Mouse (Mus musculus): ENCODE measurements around the gene Ireb2. TPM values are rescaled to one million over a fixed set of nuclear protein-coding genes. Genes with fewer than 3 reads are reported as not detected.

The Ireb2 gene
- polyA plus RNA-seq, 1 experiment from 2014 or later, result 31.8 TPM

DNA sequence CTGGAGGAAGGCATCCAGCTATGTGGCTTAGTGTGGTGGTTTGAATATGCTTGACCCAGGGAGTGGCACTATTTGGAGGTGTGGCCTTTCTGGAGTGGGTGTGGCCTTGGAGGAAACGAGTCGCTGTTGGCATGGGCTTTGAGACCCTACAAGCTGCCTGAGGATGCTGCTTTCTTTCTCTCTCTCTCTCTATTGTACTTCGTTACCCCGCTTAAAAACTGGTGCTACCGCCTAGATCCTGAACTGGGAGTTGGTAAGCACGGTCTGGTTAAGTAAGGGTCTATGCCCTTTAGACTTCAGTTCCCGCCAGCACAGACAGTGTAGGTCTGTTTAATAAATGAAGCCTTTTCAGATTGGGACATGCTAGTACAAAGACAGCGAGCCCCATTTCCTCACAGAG, 52.8 kb downstream of the Ireb2 start:
- no peak for ATAC-seq (ENCODE audit: low FRiP score)

DNA sequence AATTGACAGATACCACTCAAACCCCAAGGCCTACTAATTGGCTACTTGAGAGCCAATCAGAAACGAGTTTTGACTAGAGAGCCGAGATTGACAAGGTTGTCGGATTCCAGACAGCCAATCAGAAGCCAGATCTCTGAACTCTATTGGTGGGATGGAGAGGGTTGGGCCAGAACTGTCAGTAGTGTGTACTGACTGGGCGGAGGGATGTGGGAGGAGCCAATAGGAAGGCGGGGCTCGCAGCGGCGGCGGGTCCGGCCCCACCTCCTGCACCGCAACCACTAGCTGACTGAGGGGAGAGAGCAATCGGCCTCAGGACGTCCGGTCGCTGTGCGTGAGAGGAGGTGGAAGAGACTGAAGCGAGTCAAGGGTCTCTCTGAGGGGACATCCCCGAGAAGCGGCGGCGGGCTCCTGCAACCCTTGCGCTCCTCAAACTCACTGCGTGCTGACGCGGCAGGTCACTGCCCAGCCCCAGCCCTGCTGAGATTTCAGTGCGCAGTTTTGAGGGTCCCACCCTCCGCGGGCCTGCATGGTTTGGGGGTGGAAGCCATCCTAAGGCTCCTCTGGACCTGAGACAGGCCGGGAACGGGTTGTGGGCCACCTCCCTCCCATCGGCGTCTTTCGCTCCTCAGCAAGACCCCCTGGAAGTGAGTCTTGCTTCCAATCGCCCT, 53.6 kb downstream of the Ireb2 start, which contains the start of gene Hykk:
Gene Hykk (plus strand): TSS at position 274 of the 668 bp plus-strand sequence.
- no peaks in the 10 kb centered on the region for H3K9me3 ChIP-seq (replicated peaks)
- H3K4me1 ChIP-seq, result peaks cover 9% of the 10 kb centered on the region
- no peaks in the 10 kb centered on the region for H3K27me3 ChIP-seq (replicated peaks)
- H3K4me3 ChIP-seq (replicated peaks), result peak within 1 kb of the TSS; percentile 74
- peak; percentile 100 for ATAC-seq (ENCODE audit: low FRiP score)
- peaks cover 2% of the 10 kb centered on the region for H3K36me3 ChIP-seq
- peak within 1 kb of the TSS; percentile 67 for H3K9ac ChIP-seq (replicated peaks)
- under 1% methylated on average over 34 of the region's 34 CpGs for WGBS
- H3K4me2 ChIP-seq, result peak within 1 kb of the TSS; percentile 93
- H3K27ac ChIP-seq (replicated peaks), result peak within 1 kb of the TSS; percentile 60

More for the DNA sequence above, 52.8 kb downstream of the Ireb2 start:
- Histone ChIP-seq H3K4me2 (peak overlapping the region; percentile 93), H3K27ac (replicated peaks) (no peak overlapping the region), H3K9ac (replicated peaks) (no peak overlapping the region), H3K27me3 (replicated peaks) (no peaks in the 10 kb centered on the region), H3K9me3 (replicated peaks) (no peaks in the 10 kb centered on the region), H3K4me1 (peaks cover 9% of the 10 kb centered on the region), H3K4me3 (replicated peaks) (peak overlapping the region; percentile 74), H3K36me3 (peaks cover 6% of the 10 kb centered on the region; the same call in 1 of the 2 replicates)
- 77% methylated on average over 8 of the region's 8 CpGs for WGBS

DNA sequence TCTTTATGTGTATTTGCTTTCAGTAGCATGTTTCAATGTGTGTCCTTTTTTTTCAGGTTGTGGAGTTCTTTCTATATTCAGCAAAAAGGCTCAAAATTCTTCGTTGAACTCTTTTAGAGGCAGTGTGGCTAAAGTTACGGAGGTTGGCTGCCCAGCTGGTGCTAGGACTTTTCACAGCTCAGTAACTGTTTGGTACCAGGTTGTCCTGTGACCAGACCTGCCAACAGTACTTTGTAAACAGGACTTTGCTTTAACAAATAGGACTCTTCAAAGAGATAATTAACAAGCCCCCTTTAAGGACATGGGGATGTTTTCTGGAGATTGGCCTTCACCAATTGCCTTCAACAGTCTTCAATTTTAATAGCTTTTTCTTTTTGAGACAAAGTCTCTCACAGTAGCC, 54.6 kb downstream of the Ireb2 start:
- H3K9me3 ChIP-seq (replicated peaks), result no peaks in the 10 kb centered on the region
- no peak overlapping the region for H3K9ac ChIP-seq (replicated peaks)
- peaks cover 9% of the 10 kb centered on the region for H3K4me1 ChIP-seq
- no peak overlapping the region for H3K4me3 ChIP-seq (replicated peaks)
- WGBS, result 82% methylated on average over 2 of the region's 2 CpGs
- no peak overlapping the region for H3K27ac ChIP-seq (replicated peaks)
- peaks cover 7% of the 10 kb centered on the region for H3K36me3 ChIP-seq
- ATAC-seq (ENCODE audit: low FRiP score), result no peak
- H3K4me2 ChIP-seq, result no peak overlapping the region
- no peaks in the 10 kb centered on the region for H3K27me3 ChIP-seq (replicated peaks)

DNA sequence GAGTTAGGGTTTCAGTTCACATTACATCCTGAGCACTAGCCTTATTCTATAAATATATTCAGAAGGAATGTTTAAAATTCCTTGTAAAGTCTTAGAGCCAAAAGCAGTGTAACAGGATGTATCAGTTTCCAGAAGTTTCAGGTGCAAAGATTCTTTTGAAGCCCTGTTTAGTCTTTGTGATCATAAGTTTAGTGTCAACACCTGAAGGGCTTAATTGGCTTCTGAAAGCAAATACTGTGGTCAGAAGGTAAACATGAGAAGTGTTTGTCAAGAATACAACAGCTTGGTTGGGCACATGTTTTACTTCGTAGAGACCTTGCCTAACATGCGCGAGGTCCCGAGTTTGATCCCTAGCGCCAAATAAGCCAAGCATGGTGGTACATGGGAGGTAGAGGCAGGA, 55.2 kb downstream of the Ireb2 start:
- H3K4me3 ChIP-seq (replicated peaks), result no peak overlapping the region
- H3K27me3 ChIP-seq (replicated peaks), result no peaks in the 10 kb centered on the region
- no peak overlapping the region for H3K9ac ChIP-seq (replicated peaks)
- no peaks in the 10 kb centered on the region for H3K9me3 ChIP-seq (replicated peaks)
- no peak for ATAC-seq (ENCODE audit: low FRiP score)
- peaks cover 7% of the 10 kb centered on the region for H3K36me3 ChIP-seq
- H3K4me1 ChIP-seq, result peaks cover 9% of the 10 kb centered on the region
- H3K27ac ChIP-seq (replicated peaks), result no peak overlapping the region
- 95% methylated on average over 5 of the region's 5 CpGs for WGBS
- H3K4me2 ChIP-seq, result no peak overlapping the region

DNA sequence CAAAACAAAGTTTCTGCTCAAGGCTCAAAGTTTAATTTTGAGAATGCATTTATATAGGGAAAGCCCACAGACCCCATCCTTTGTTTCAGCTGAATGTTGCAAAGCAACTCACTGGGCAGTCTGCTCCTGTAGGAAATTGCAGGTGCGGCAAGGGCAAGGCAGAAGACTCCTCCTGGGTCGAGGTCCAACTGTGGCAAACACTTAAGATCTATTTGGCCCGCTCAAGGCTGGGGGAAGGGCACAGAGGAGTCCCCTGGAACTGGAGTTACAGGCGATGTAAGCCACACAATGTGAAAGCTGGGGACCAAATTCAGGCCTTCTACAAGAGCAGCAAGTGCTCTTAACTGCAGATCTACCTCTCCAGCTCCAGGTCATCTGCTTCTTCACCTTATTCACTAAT, 56.4 kb downstream of the Ireb2 start:
- Histone ChIP-seq H3K4me2 (no peak overlapping the region), H3K36me3 (peaks cover 7% of the 10 kb centered on the region), H3K9me3 (replicated peaks) (no peaks in the 10 kb centered on the region), H3K4me3 (replicated peaks) (no peak overlapping the region), H3K27me3 (replicated peaks) (no peaks in the 10 kb centered on the region), H3K27ac (replicated peaks) (no peak overlapping the region), H3K9ac (replicated peaks) (no peak overlapping the region), H3K4me1 (peaks cover 9% of the 10 kb centered on the region)
- WGBS, result 62% methylated on average over 4 of the region's 4 CpGs
- ATAC-seq (ENCODE audit: low FRiP score), result no peak

DNA sequence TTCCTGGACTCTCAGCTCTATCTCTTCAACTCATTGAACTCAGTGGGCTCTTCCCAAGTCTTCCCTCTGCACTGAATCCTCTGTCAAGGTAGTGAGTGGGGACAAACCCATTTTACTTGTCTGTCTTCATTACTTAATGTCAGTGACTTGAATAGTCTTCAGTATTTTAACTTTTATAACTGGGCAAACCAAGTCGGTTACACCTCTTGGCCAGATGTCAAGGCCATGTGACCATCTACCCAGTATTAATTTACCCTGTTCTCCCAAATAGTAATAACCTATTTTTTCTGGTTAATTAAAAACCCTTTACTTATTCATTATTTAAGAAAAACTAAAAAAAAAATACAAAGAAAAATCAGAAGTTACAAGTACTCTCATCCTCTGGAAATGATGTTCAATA, 67.2 kb downstream of the Ireb2 start:
- H3K27me3 ChIP-seq (replicated peaks), result no peaks in the 10 kb centered on the region
- no peaks in the 10 kb centered on the region for H3K36me3 ChIP-seq
- WGBS, result 92% methylated on average over 1 of the region's 1 CpGs
- no peaks in the 10 kb centered on the region for H3K9me3 ChIP-seq (replicated peaks)
- H3K9ac ChIP-seq (replicated peaks), result no peak overlapping the region
- no peak overlapping the region for H3K27ac ChIP-seq (replicated peaks)
- ATAC-seq (ENCODE audit: low FRiP score), result no peak
- no peaks in the 10 kb centered on the region for H3K4me1 ChIP-seq
- no peak overlapping the region for H3K4me2 ChIP-seq
- H3K4me3 ChIP-seq (replicated peaks), result no peak overlapping the region

DNA sequence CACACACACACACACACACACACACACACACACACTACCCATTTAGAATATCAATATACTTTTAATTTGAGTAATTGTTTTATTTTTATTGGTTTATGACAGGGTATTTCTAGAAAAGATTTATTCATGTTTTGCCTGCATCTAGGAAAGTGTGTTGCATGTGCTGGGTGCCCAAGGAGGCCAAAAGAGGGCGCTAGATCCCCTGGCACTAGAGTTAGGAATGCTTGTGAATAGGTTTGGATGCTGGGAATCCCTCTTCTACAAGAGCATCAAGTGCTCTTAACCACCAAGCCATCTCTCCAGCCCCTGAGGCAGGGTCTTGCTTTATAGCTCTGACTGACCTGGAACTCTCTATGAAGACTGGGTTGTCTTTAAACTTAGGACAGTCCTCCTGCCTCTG, 68.2 kb downstream of the Ireb2 start:
- Histone ChIP-seq H3K9me3 (replicated peaks) (no peaks in the 10 kb centered on the region), H3K4me3 (replicated peaks) (no peak overlapping the region), H3K4me1 (no peaks in the 10 kb centered on the region), H3K27me3 (replicated peaks) (no peaks in the 10 kb centered on the region), H3K36me3 (no peaks in the 10 kb centered on the region), H3K9ac (replicated peaks) (no peak overlapping the region), H3K4me2 (no peak overlapping the region), H3K27ac (replicated peaks) (no peak overlapping the region)
- no peak for ATAC-seq (ENCODE audit: low FRiP score)
- WGBS, result 17% methylated on average over 1 of the region's 1 CpGs

DNA sequence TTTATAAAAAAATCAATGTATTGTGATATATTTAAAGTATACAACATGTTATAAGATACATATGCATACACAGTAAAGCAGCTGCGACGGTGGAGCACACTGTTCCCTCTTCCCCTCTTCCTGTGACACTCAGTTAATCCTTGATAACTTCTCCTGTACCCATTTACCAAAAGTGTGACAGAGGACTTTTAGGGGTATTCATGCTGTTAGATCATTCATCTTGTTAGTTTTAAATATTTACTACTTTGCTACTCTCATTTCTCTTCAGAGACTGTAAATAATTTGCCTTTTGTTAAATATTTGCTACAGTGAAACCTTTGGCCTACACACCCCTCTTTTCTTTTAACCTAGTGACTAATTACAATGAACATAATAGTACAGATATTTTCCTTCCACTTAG, 68.8 kb downstream of the Ireb2 start:
- Histone ChIP-seq H3K27me3 (replicated peaks) (no peaks in the 10 kb centered on the region), H3K9me3 (replicated peaks) (no peaks in the 10 kb centered on the region), H3K27ac (replicated peaks) (no peak overlapping the region), H3K9ac (replicated peaks) (no peak overlapping the region), H3K36me3 (no peaks in the 10 kb centered on the region), H3K4me1 (no peaks in the 10 kb centered on the region), H3K4me2 (no peak overlapping the region), H3K4me3 (replicated peaks) (no peak overlapping the region)
- ATAC-seq (ENCODE audit: low FRiP score), result no peak
- 84% methylated on average over 2 of the region's 2 CpGs for WGBS

DNA sequence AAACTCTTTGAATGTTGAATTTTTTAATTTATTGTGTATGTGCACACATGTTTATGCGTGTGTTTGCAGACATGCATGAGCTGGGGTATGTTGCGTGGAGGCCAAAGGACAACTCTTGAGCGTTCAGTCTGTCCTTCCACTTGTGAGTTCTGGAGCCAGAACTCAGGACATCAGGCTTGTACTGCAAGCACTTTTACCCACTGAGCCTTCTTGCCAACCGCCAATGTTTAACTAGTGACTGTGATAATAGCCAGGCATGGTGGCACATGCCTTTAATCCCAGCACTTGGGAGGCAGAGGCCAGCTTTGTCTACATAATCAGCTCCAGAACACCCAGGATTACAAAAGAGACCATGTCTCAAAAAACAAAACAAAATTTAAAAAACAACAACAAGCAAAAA, 78.5 kb downstream of the Ireb2 start:
- no peak for ATAC-seq (ENCODE audit: low FRiP score)
- WGBS, result 97% methylated on average over 4 of the region's 4 CpGs

DNA sequence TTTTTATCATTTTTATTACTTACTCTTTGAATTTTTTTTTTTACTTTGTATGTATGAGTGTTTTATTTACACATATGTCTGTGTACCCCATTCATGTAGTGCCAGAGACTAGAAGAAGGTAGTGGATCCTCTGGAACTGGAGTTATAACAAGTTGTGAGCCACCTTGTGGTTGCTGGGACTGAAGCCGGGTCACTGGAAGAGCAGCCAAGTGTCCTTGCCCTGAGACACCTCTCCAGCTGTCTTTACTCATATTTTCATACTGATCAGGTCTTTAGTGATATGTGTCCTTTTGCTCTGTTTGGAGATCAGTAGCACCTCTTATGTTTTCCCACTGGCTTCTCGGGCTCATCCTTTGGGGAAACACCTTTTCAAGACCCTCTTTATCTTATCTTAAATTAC, 80.9 kb downstream of the Ireb2 start:
- H3K36me3 ChIP-seq, result no peaks in the 10 kb centered on the region
- H3K27ac ChIP-seq (replicated peaks), result no peak overlapping the region
- H3K9me3 ChIP-seq (replicated peaks), result no peaks in the 10 kb centered on the region
- H3K4me2 ChIP-seq, result no peak overlapping the region
- ATAC-seq (ENCODE audit: low FRiP score), result no peak
- WGBS, result 88% methylated on average over 2 of the region's 2 CpGs
- no peak overlapping the region for H3K9ac ChIP-seq (replicated peaks)
- H3K4me3 ChIP-seq (replicated peaks), result no peak overlapping the region
- no peaks in the 10 kb centered on the region for H3K4me1 ChIP-seq
- no peaks in the 10 kb centered on the region for H3K27me3 ChIP-seq (replicated peaks)

More for the DNA sequence above, 78.5 kb downstream of the Ireb2 start:
- H3K27me3 ChIP-seq (replicated peaks), result no peaks in the 10 kb centered on the region
- H3K27ac ChIP-seq (replicated peaks), result no peak overlapping the region
- H3K9me3 ChIP-seq (replicated peaks), result no peaks in the 10 kb centered on the region
- no peak overlapping the region for H3K4me3 ChIP-seq (replicated peaks)
- H3K4me1 ChIP-seq, result no peaks in the 10 kb centered on the region
- H3K36me3 ChIP-seq, result no peaks in the 10 kb centered on the region
- no peak overlapping the region for H3K4me2 ChIP-seq
- no peak overlapping the region for H3K9ac ChIP-seq (replicated peaks)

DNA sequence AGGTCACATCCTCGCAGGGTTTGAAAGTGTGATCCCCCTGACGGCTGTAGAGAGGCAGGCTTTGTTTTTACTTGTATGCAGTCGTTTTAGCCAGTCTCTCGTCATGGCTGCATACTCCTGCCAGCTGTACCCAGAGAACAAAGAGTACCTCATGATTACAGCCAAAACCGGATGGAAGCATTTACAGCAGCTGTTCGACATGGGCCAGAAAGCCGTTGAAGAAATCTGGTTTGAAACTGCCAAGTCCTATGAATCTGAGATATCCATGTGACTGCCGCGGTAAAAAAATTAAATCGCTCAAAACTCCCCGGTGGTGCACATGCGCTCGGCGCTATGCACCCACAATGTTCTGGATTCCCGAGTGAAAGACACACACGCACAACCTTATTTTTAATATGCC, 82.7 kb downstream of the Ireb2 start:
- H3K36me3 ChIP-seq, result no peaks in the 10 kb centered on the region
- no peaks in the 10 kb centered on the region for H3K9me3 ChIP-seq (replicated peaks)
- no peak overlapping the region for H3K4me2 ChIP-seq
- H3K4me1 ChIP-seq, result peaks cover under 1% of the 10 kb centered on the region
- 74% methylated on average over 16 of the region's 16 CpGs for WGBS
- no peaks in the 10 kb centered on the region for H3K27me3 ChIP-seq (replicated peaks)
- no peak for ATAC-seq (ENCODE audit: low FRiP score)
- no peak overlapping the region for H3K27ac ChIP-seq (replicated peaks)
- no peak overlapping the region for H3K9ac ChIP-seq (replicated peaks)
- H3K4me3 ChIP-seq (replicated peaks), result no peak overlapping the region

DNA sequence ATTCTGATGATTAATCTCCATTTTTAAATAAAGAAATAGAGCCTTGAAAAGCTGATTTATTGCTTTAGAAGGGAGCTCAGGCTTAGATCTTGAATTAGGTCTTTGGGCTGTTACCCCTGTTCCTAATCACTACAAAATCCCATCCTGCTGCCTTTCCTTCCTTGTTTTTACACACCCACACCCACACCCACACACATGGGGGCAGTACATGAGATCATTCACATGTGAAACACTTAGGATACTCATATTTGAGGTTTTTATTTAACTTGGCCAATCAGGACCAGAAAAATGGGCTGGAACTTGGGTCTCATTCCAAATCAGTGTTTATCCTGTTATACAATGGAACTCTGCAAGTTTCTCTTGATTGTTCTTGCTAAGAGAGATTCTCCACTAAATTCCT, 85.9 kb downstream of the Ireb2 start:
- no peak overlapping the region for H3K4me3 ChIP-seq (replicated peaks)
- H3K4me2 ChIP-seq, result no peak overlapping the region
- H3K4me1 ChIP-seq, result peaks cover 26% of the 10 kb centered on the region
- no peak for ATAC-seq (ENCODE audit: low FRiP score)
- no peak overlapping the region for H3K27ac ChIP-seq (replicated peaks)
- H3K9ac ChIP-seq (replicated peaks), result no peak overlapping the region
- no peaks in the 10 kb centered on the region for H3K9me3 ChIP-seq (replicated peaks)
- H3K27me3 ChIP-seq (replicated peaks), result no peaks in the 10 kb centered on the region
- peaks cover 10% of the 10 kb centered on the region for H3K36me3 ChIP-seq

Data from neural tube, embryonic 15.5 days (tissue).